Mouse (Mus musculus): ENCODE data around the gene Slc5a4b.
A peak's percentile ranks its signal among the peaks of the same experiment; 100 is the strongest.
"Not testable (repeated sequence)": the region's sequence is repeated elsewhere in the genome, so short reads cannot be mapped to it uniquely, and the experiment has no call there.

Slc5a4b gene

DNA sequence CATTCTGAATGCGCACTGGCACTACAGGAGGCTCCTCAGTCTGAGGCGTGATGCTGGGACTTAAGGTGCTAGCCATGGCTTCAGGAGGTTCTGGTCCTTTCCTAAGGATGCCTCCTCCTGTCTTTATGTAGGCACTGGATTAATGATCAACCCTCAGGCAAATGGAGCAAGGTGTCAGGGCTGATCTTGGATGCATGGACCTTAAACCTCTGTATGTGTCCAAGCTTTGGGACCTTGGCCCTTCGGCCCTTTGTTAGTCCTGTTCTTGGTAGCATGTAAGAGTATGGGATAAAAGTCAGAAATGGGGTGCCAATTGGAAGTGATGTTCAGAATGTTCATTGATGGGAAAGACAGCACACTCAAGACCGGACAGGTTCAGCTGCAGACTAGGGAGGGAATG lies at the start of gene Slc5a4b:
Slc5a4b (minus strand) TSS at position 101 of the 400 bp plus-strand sequence.
- DNase-seq (ENCODE audit: extremely low read depth, low read depth): no peak

DNA sequence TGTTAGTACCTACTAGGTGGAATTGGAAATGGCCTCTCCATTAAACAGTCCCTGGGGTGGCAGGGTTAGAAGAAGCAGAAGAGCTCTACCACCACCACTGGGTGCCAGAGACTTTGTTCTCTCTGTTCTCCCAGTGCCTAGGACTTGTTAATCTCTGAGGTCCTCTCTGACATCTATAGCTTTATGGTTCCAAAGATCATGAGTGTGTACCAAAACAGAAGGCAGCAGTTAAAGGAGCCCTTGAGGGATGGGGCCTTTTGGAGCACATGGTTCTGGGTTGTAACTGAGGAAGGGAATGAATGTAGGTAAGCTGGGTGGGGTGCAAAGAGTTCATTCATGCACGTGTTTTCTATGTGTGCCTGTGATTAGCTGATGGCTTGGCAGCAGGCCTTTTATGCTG lies 47.2 kb upstream of the Slc5a4b start:
- DNase-seq (ENCODE audit: extremely low read depth, low read depth): no peak

DNA sequence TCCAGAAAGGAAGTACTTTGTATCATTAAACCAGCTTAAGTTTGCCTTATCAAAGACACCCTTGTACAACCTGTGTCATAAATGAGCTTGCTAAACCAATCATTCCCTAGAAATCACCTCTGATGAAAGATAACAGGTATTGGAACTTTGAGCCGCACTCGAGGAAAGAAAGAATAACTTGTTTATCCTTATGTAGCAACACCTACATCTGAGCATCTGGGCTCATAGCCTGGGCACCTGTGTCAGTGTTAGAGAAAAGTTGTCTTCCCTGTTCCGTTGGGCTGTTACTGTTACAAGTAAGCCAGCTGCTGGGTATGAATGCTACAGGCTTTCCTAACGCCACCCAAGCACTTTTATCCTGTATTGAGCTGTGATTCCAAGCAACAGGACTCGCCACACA lies 46.8 kb upstream of the Slc5a4b start:
- no peak for DNase-seq (ENCODE audit: extremely low read depth, low read depth)

DNA sequence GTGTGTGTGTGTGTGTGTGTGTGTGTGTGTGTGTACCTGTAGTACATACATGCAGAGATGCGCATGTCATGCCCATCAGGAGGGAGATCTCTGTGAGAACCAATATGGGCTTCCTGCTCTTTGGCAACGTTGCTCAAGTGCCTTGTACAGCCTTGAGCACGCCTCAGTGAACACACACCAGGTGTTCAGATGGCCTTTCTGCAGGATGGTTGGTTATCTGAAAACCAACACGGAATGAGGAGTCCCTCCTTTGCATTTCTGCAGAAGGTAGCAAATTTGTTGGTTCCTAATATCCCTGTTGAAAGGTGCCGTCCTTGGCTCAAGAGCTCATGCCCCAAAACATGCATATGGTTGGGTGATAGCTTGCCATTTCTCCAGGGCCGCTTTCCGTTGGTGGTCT lies 45.1 kb upstream of the Slc5a4b start:
- DNase-seq (ENCODE audit: extremely low read depth, low read depth): no peak

DNA sequence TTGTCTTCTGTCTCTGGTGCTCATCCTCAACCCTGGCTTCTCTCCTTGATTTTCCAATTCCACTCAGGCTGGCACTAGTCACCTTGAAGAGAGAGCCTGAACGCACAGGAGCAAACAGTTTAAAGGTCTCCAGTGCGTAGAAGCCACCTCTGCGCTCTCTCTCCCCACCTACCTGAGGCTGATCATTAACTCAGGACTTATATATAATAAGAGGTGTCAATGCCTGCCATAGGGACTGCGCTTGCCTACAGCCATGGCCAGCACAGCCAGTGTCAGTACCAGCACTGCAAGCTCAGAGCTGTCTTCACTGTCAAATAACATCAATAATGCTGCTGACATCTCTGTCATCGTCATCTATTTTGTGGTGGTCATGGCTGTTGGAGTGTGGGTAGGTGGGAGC lies 36.5 kb upstream of the Slc5a4b start, which contains the start of gene Slc5a4a:
Slc5a4a (plus strand) TSS at position 174 of the 400 bp plus-strand sequence.
- DNase-seq (ENCODE audit: extremely low read depth, low read depth): no peak

DNA sequence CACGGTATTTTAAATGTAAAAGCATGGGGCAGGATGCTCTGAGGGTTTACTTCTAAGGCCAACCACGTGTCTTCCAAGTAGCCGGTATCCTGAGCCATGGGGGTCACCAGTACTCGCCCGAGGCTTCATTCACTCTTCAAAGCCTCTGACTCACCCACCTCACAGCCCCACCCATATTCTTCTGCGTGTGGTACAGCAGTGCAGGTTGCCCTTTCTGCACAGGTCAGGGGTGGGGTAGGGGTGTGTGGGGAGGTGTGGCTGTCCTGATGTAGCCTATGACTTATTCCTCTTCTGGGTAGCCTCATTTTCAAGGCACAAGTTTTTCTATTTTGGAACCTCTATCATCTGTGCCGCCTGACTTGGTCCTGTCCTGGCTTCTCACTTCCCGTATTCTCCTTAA lies 36.1 kb upstream of the Slc5a4b start:
- no peak for DNase-seq (ENCODE audit: extremely low read depth, low read depth)

DNA sequence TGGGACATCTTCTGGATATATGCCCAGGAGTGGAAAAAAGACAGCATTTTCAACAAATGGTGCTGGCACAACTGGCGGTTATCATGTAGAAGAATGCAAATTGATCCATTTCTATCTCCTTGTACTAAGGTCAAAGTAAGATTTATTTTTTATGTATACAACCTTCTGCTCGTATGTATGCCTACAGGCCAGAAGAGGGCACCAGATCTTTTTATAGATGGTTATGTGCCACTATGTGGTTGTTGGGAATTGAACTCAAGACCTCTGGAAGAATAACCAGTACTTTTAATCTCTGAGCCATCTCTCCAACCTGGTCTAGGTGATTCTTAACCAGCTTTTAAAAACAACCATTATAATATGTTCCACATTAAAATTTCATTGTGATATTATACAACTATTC lies 25.6 kb upstream of the Slc5a4b start:
- no peak for DNase-seq (ENCODE audit: extremely low read depth, low read depth)

DNA sequence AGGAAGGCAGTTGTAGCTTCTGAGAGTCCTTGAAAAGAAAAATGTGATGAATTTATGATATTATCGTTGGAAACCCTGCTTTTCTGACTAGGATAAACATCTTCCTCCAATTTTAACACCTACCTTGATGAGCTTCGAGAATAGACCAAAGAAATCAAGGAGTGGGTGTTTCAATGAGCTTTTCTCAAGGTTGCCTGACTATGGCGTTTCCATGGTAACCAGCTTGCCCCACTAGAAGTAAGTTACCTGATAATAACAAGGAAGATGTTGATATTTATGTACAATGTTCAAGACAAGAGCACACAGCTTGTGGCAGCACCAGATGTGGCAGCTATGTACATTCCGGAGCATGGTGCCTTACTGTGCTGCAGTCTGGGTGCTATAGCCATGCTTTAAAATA lies 21.7 kb upstream of the Slc5a4b start:
- DNase-seq (ENCODE audit: extremely low read depth, low read depth): no peak

DNA sequence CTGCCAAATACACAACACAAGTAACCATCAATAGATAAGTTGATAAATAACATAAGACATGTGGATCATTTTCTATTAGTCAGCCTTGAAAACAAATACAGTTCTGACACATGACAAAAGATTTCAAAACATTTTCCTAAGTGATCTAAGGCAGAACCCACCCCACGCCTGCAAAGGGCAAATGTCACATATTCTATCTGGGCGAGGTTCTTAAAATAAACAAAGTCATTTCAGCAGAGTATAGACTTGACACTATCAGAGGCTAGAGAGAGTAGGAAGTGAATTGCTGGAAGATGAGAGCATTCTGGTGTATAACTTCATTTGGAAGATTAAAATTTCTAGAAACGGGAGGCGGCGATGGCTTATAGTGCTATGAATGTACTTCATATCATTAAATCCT lies 10.7 kb upstream of the Slc5a4b start:
- no peak for DNase-seq (ENCODE audit: extremely low read depth, low read depth)

DNA sequence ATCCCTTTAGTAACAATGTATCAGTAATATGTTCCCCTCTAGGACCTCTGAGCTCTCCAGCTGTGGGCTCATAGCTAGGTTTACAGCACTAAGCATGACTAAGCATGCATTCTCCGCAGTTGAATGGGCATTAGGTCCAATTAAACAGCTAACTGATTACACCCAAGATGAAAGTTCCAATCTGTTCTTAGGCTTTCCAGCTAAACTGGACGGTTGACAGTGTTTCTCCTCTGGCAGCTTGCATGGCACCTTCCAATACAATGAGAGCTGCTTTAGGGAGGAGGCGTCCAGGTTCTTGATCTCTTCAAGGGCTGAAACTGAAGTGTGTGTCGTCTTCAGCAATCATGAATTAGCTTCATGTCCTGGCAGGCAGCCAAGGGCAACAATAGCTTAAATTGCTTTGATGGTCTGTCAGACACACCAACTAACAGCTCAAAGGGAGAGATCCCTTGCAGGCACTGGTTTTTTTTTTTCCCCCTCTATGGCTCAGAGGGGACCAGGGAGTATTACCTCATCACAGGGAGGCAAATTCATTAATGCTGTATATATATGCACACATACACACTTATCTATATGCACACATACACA lies 9.5 kb upstream of the Slc5a4b start:
- no peak for DNase-seq (ENCODE audit: extremely low read depth, low read depth)

DNA sequence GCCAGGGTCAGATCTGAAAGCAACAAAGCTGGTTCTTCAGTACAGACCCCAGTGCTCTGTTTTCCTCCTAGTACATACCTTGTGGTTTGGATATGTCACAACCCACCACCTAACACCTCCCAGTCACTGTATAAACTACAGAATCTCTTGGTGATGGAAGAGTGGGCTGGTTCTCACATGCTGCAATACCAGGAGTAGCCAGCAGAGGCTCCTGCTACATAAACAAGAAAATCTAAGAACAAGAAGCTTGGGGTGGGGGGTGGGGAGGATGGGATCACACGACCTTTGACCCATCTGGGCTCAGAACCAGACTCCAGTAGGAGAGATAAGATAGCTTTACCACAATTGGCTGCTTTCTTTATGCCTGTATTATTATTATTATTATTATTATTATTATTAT lies 8.0 kb upstream of the Slc5a4b start:
- peak; percentile 44 for DNase-seq (ENCODE audit: extremely low read depth, low read depth)

DNA sequence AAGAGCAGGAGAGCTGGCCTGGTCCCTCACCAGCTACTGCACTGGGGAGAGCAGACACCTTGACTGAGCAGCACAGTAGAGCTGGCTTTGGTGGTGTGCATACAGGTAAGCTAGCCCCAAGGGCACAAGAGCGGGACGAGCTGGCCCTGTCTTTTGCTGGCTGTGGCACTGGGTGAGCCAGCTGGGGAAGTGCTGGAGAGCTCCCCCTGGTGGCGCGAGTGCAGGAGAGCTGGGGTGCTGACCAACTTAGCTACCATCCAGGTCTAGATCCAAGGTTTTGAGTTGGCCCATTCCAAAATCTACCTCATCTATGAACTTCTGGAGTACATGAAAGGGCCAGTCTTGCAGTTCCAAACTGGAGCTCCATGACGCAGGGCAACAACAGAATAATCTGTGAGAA lies 7.2 kb upstream of the Slc5a4b start:
- DNase-seq (ENCODE audit: extremely low read depth, low read depth): peak; percentile 31

DNA sequence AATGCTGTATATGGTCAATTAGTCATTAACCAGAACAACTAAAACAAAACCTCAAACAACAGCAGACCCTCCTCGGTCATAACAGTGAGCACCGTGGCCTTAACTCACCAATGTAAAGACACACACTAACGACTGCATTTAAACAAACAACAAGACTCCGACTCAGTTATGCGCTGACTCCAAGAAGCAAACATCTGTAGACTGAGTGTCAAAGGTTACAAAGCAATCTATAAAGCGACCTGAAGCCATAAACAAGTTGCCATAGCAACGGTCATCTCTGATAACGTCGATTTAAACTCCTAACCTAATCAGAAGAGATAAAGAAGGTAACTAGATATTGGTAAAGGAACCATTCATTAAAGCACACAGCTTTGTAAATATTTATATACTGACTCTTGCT lies 13.4 kb downstream of the Slc5a4b start:
- DNase-seq (ENCODE audit: extremely low read depth, low read depth): no peak

DNA sequence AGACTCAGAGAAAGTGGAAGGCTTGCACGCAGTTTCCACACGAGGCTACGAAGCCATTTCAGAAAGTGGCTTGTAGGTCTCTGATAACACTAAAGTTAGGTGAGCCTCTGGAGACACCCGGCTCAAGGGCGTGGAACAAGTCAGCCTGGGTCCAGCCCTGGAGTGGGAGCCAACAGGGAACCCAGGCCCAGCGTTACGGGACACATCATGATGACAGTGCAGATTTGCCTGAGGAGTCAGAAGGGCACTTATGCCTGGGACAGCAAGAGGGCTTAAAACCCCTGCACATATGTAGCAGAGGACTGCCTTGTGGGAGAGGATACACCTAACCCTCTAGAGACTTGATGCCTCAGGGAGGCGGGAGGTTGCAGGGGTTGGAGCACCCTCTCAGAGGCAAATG lies 14.2 kb downstream of the Slc5a4b start:
- no peak for DNase-seq (ENCODE audit: extremely low read depth, low read depth)

DNA sequence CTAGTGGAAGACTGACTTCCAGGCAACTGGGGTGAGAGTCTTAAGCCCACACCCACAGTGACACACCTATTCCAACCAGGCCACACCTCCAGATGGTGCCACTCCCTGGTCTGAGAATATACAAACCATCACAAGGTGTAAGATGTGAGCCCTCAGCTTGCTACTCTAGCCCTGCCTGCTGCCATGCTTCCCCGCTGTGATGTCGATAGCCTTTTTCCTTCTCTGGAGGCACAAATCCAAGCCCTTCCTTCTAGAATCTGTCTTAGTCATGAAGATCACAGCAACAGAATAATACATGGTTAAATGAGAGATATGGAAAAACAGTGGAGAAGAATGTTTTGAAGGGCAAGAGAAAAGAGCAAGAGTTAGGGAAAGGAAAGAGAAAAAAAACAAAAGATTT lies 33.8 kb downstream of the Slc5a4b start:
- DNase-seq (ENCODE audit: extremely low read depth, low read depth): not testable (repeated sequence)

DNA sequence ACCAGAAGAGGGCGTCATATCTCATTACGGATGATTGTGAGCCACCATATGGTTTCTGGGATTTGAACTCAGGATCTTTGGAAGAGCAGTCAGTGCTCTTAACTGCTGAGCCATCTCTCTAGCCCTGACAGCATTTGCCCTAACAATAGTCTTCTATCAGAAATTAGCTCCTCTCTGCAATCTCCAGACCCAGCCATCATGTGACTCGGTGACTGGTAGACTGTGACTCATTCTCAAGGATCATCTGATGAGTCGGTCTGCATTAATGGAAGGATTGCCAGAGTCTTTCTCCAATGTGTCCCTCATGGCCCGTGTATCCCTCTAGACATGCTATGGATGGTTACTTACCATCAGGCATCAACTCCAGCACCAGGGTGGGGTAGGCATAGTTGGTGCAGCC lies 38.7 kb downstream of the Slc5a4b start:
- not testable (repeated sequence) for DNase-seq (ENCODE audit: extremely low read depth, low read depth)

DNA sequence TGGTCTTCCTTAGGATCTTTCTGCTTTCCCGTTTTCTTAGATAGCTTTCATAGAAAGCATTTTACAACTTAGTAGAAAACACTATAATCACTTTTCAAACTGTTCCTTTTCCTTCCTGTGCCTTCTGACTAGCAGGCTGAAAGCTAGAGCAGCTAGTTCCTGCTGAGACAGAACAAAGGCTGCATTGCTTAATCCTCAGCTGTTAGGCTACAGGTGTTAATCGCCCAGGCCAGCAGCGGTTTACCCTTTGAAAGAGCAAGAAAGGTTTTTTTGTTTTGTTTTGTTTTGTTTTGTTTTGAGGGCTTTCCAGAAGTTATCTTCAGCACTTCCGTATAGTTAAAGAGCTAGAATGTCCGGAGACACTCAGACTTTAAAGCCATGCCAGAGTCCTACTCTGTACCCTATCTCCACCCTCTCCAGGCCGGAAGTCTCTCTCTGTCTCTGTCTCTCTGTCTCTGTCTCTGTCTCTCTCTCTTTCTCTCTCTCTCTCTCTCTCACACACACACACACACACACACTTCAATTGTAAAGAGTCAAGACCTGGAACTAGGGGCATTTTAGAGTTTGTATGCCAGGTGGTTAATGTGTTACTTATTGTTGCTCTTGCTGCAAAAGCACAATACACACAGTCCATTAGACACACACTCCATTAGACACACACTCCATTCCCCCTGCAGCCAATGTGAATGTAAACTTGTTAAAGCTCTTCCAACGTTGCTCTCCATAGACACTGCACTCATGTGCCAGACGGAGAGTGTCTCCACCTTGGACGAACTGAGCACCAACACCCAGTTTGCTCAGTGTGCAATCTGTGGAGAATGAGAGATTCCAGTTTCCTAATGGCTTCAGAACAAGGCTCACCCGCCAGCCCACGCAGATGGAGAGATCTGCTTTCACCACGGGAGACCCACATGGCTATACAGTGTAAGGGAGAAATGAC lies 42.8 kb downstream of the Slc5a4b start:
- DNase-seq (ENCODE audit: extremely low read depth, low read depth): no peak

DNA sequence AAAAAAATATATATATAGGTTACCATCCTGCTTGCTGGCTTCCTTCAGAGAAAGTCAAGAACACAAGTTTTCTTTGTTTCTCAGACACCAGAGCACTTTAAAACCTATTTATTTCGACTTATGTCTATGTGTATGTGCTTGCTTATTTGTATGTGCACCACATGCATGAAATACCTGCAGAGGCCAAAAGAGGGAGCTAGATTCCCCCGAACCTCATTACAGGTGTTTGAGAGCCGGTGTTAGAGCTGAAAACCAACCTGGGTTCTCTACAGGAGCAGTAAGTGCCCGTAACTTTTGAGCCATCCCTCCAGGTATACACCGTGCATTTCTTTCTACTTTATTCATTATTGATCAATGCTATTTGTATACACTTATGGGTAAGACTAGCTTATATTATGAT lies 48.3 kb downstream of the Slc5a4b start:
- no peak for DNase-seq (ENCODE audit: extremely low read depth, low read depth)

DNA sequence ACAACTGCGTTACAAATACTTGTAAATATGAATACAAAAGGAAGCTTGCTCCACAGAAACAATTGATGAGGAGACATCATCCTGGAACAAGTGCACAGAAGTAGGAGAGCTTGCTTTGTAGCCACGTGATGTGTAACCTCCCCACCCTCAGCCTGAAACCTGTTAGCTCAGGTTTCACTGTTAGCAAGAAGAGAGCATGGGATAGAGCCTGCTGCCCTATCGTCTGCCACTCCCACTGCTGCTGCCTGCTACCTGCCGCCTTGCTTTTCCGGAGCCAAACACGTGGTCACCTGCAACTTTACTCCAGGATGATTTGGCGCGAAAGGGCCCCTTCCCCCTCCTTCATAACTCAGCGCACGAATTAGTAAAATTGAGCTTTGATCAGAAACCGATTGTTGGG lies 58.9 kb downstream of the Slc5a4b start:
- no peak for DNase-seq (ENCODE audit: extremely low read depth, low read depth)

DNA sequence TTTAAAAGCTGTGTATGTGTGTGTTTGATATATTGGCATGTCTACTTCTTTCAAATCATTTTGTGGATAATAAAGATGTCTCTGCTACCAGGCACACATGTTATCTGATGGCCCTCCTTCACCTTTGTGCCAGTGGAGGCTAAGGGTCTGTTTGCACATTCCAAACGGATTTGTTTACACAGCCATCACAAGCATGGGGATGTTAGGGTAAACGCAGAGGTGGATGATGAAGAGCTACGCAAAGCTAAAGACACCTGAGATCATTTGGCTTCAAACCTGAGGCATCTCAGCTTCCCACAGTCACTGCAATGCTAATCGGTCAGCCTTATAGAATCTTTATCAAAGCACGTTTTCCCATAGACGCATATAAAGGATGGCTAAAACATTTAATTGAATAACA lies 61.8 kb downstream of the Slc5a4b start:
- DNase-seq (ENCODE audit: extremely low read depth, low read depth): no peak

DNA sequence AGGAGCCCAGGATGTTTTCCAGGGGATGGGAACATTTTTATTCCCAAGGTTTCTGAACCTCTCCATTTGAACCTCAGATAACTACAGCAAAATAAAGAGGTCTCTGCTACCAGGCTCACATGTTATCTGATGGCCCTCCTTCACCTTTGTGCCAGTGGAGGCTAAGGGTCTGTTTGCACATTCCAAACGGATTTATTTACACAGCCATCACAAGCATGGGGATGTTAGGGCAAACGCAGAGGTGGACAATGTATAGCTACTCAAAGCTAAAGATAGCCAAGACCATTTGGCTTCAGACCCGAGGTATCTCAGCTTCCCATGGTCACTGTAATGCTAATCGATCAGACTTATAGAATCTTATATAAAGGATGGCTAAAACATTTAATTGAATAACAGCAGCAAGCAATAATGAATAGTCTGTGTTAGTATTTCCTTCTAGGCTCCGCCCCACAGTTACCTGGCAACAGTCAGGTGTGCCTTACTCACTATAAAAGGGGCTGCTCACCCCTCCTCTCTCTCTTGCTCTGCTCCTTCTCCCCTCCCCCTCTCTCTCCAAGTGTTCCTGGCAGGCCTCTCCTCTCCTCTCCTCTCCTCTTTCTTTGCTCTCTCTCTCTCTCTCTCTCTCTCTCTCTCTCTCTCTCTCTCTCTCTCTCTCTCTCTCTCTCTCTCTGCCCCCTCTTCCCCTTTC lies 63.4 kb downstream of the Slc5a4b start:
- no peak for DNase-seq (ENCODE audit: extremely low read depth, low read depth)

DNA sequence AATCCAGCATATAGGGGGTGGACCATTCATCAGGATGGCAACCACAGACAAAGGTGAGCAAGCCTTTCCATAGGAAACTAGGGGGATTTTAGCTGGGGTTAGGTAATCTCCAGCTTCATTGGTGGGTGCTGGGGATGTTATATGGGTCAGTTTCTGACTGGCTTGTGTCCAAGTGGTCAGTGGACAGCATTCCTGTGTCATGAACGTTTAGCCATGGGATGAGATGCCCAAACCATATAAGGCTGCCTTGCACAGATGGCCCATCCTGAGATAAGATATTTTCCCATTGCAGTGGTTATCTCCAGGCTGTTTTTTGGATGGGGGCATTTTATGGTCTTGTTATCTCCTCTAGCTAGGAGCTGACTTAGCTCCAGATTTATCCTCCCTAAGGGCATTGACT lies 64.0 kb downstream of the Slc5a4b start:
- no peak for DNase-seq (ENCODE audit: extremely low read depth, low read depth)

Data from MEL-GATA-1-ER (cell line).